Mouse (Mus musculus): ENCODE results near the gene Olfr1047. TPM values are rescaled to one million over a fixed set of nuclear protein-coding genes. Genes with fewer than 3 reads are reported as not detected.
"Not testable (repeated sequence)": the region's sequence is repeated elsewhere in the genome, so short reads cannot be mapped to it uniquely, and the experiment has no call there.

Olfr1047 gene
- not detected in 2 replicates for polyA plus RNA-seq (2015; fragmentation: Nextera tagmentation; extraction: Ambion mirVana)

GRCm38 (mm10) chr2:86231301-86231700, at the start of gene Olfr1047:
Gene Olfr1047, minus strand, starts transcription at chr2:86231401.
- H3K4me3 ChIP-seq, result no peak within 1 kb of the TSS
- WGBS, result 89% methylated on average over 1 of the region's 1 CpGs
- no peak within 1 kb of the TSS for H3K9ac ChIP-seq
- no peaks in the 10 kb centered on the region for H3K36me3 ChIP-seq
- no peaks in the 10 kb centered on the region for H3K9me3 ChIP-seq (replicated peaks)
- no peak within 1 kb of the TSS for H3K27ac ChIP-seq
- no peak within 1 kb of the TSS for H3K4me2 ChIP-seq
- H3K27me3 ChIP-seq, result no peaks in the 10 kb centered on the region
- no peak for ATAC-seq (replicated peaks; ENCODE audit: insufficient number of reproducible peaks, insufficient read depth, low FRiP score, low read depth)
- H3K4me1 ChIP-seq (replicated peaks), result no peaks in the 10 kb centered on the region

- not testable (repeated sequence) for H3K27me3 ChIP-seq; ATAC-seq (replicated peaks; ENCODE audit: insufficient number of reproducible peaks, insufficient read depth, low FRiP score, low read depth); H3K9ac ChIP-seq; H3K36me3 ChIP-seq; H3K27ac ChIP-seq; H3K4me2 ChIP-seq; H3K4me1 ChIP-seq (replicated peaks); H3K9me3 ChIP-seq (replicated peaks); H3K4me3 ChIP-seq
Observed at GRCm38 (mm10) chr2:86278988-86279387, 47.8 kb upstream of the Olfr1047 start, which contains the start of gene Olfr1051. Gene Olfr1051, minus strand, starts transcription at chr2:86279088.

- H3K36me3 ChIP-seq; H3K9ac ChIP-seq; H3K4me3 ChIP-seq; H3K27ac ChIP-seq; H3K4me1 ChIP-seq (replicated peaks); ATAC-seq (replicated peaks; ENCODE audit: insufficient number of reproducible peaks, insufficient read depth, low FRiP score, low read depth); H3K27me3 ChIP-seq; H3K4me2 ChIP-seq; H3K9me3 ChIP-seq (replicated peaks): not testable (repeated sequence)
Observed at GRCm38 (mm10) chr2:86258228-86258627, 27.0 kb upstream of the Olfr1047 start, which contains the start of gene Olfr1049. Gene Olfr1049, minus strand, starts transcription at chr2:86258328.

GRCm38 (mm10) chr2:86240189-86240588, 9.0 kb upstream of the Olfr1047 start, which contains the start of gene Olfr1048:
Gene Olfr1048, minus strand, starts transcription at chr2:86240289.
- Histone ChIP-seq H3K27ac (no peak within 1 kb of the TSS), H3K4me2 (no peak within 1 kb of the TSS), H3K9ac (no peak within 1 kb of the TSS), H3K9me3 (replicated peaks) (no peaks in the 10 kb centered on the region), H3K27me3 (no peaks in the 10 kb centered on the region), H3K4me3 (no peak within 1 kb of the TSS), H3K36me3 (no peaks in the 10 kb centered on the region), H3K4me1 (replicated peaks) (no peaks in the 10 kb centered on the region)
- no peak for ATAC-seq (replicated peaks; ENCODE audit: insufficient number of reproducible peaks, insufficient read depth, low FRiP score, low read depth)

GRCm38 (mm10) chr2:86219214-86219613, 12.0 kb downstream of the Olfr1047 start, which contains the start of gene Olfr1046:
Gene Olfr1046, minus strand, starts transcription at chr2:86219314.
- H3K36me3 ChIP-seq, result no peaks in the 10 kb centered on the region
- H3K4me2 ChIP-seq, result no peak within 1 kb of the TSS
- 57% methylated on average over 2 of the region's 2 CpGs for WGBS
- no peaks in the 10 kb centered on the region for H3K27me3 ChIP-seq
- H3K4me1 ChIP-seq (replicated peaks), result no peaks in the 10 kb centered on the region
- H3K9ac ChIP-seq, result no peak within 1 kb of the TSS
- H3K4me3 ChIP-seq, result no peak within 1 kb of the TSS
- H3K27ac ChIP-seq, result no peak within 1 kb of the TSS
- no peaks in the 10 kb centered on the region for H3K9me3 ChIP-seq (replicated peaks)
- no peak for ATAC-seq (replicated peaks; ENCODE audit: insufficient number of reproducible peaks, insufficient read depth, low FRiP score, low read depth)

GRCm38 (mm10) chr2:86202909-86203308, 28.3 kb downstream of the Olfr1047 start, which contains the start of gene Olfr1045:
Gene Olfr1045, minus strand, starts transcription at chr2:86203009.
- Histone ChIP-seq H3K27me3 (no peaks in the 10 kb centered on the region), H3K27ac (no peak within 1 kb of the TSS), H3K9ac (no peak within 1 kb of the TSS), H3K36me3 (no peaks in the 10 kb centered on the region), H3K9me3 (replicated peaks) (no peaks in the 10 kb centered on the region), H3K4me2 (no peak within 1 kb of the TSS), H3K4me1 (replicated peaks) (no peaks in the 10 kb centered on the region), H3K4me3 (no peak within 1 kb of the TSS)
- ATAC-seq (replicated peaks; ENCODE audit: insufficient number of reproducible peaks, insufficient read depth, low FRiP score, low read depth), result no peak

GRCm38 (mm10) chr2:86195863-86196262, 35.3 kb downstream of the Olfr1047 start:
- Histone ChIP-seq H3K4me1 (replicated peaks) (no peaks in the 10 kb centered on the region), H3K27me3 (no peaks in the 10 kb centered on the region), H3K4me2 (no peak overlapping the region), H3K4me3 (no peak overlapping the region), H3K9me3 (replicated peaks) (no peaks in the 10 kb centered on the region), H3K27ac (no peak overlapping the region), H3K9ac (no peak overlapping the region), H3K36me3 (no peaks in the 10 kb centered on the region)
- ATAC-seq (replicated peaks; ENCODE audit: insufficient number of reproducible peaks, insufficient read depth, low FRiP score, low read depth), result no peak
- WGBS, result 41% methylated on average over 1 of the region's 1 CpGs

- H3K9me3 ChIP-seq (replicated peaks), result no peaks in the 10 kb centered on the region
- H3K36me3 ChIP-seq, result no peaks in the 10 kb centered on the region
- H3K27me3 ChIP-seq, result no peaks in the 10 kb centered on the region
- H3K27ac ChIP-seq, result no peak within 1 kb of the TSS
- H3K4me2 ChIP-seq, result no peak within 1 kb of the TSS
- no peak within 1 kb of the TSS for H3K9ac ChIP-seq
- H3K4me3 ChIP-seq, result no peak within 1 kb of the TSS
- ATAC-seq (replicated peaks; ENCODE audit: insufficient number of reproducible peaks, insufficient read depth, low FRiP score, low read depth), result no peak
- H3K4me1 ChIP-seq (replicated peaks), result no peaks in the 10 kb centered on the region
Observed at GRCm38 (mm10) chr2:86185583-86185982, 45.6 kb downstream of the Olfr1047 start, which contains the start of gene Olfr52. Gene Olfr52, minus strand, starts transcription at chr2:86185683.

GRCm38 (mm10) chr2:86179950-86180349, 51.3 kb downstream of the Olfr1047 start:
- Histone ChIP-seq H3K4me2 (no peak overlapping the region), H3K9ac (no peak overlapping the region), H3K4me3 (no peak overlapping the region), H3K4me1 (replicated peaks) (no peaks in the 10 kb centered on the region), H3K27ac (no peak overlapping the region), H3K27me3 (no peaks in the 10 kb centered on the region), H3K9me3 (replicated peaks) (no peaks in the 10 kb centered on the region), H3K36me3 (no peaks in the 10 kb centered on the region)
- WGBS, result 77% methylated on average over 3 of the region's 3 CpGs
- ATAC-seq (replicated peaks; ENCODE audit: insufficient number of reproducible peaks, insufficient read depth, low FRiP score, low read depth), result no peak

GRCm38 (mm10) chr2:86177720-86178119, 53.5 kb downstream of the Olfr1047 start, which contains the start of gene Olfr1044:
Gene Olfr1044, minus strand, starts transcription at chr2:86177820.
- Histone ChIP-seq H3K4me2 (no peak within 1 kb of the TSS), H3K27ac (no peak within 1 kb of the TSS), H3K9ac (no peak within 1 kb of the TSS), H3K27me3 (no peaks in the 10 kb centered on the region), H3K9me3 (replicated peaks) (no peaks in the 10 kb centered on the region), H3K36me3 (no peaks in the 10 kb centered on the region), H3K4me1 (replicated peaks) (no peaks in the 10 kb centered on the region), H3K4me3 (no peak within 1 kb of the TSS)
- ATAC-seq (replicated peaks; ENCODE audit: insufficient number of reproducible peaks, insufficient read depth, low FRiP score, low read depth), result no peak

All from heart, embryonic 15.5 days (tissue).